Mouse (Mus musculus): ENCODE results near the gene Syt1. TPM values are rescaled to one million over a fixed set of nuclear protein-coding genes. Genes with fewer than 3 reads are reported as not detected.

Gene Syt1
- polyA plus RNA-seq, 1 experiment from 2014 or later = 0.33 TPM

DNA sequence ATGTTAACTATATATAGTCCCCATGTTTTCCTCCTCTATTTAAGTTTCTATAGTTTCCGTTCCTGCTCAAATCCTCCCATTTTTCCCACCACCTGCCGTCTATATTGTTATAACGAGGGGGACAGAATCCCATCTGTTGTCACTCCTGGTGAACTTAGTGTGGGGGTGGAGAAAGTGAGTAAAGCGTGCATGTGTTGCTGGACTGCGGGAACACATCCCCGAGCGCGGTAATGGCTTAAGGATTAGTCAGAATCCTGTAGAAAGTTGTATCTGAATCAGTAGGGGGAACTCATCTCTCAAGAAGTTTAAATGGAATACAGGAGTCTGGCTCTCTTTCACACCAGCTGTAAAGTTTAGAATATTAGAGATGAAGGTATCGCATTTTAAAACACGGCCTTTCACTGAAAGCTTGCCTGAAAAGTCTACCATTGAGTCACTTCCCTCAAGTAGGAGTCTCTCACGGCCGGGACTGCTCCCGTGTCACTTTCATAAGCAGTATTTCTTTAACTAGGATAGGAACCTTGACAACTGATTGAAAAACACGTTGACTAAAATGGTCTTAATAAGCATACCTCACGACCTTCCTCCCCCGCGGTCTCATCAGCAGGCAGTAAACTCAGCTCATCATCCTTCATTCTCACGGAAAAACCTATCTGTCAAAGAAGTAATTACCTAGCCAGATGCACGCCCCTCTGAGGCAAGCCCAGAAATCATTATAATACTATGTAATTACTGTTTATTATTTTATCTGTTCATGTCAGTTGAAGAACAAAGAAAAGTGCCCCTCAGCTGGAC, 451.8 kb downstream of the Syt1 start:
- DNase-seq (ENCODE audit: low spot score) (no peak), ATAC-seq (replicated peaks; ENCODE audit: low FRiP score, low read depth) (no peak)
- Histone ChIP-seq H3K27me3 (ENCODE audit: insufficient read depth, low read length) (no peaks in the 10 kb centered on the region), H3K4me2 (ENCODE audit: low read length) (no peak overlapping the region), H3K9me3 (replicated peaks; ENCODE audit: low read length) (no peaks in the 10 kb centered on the region), H3K36me3 (ENCODE audit: insufficient read depth, low read length) (no peaks in the 10 kb centered on the region), H3K4me1 (replicated peaks; ENCODE audit: insufficient read depth, low read length) (no peaks in the 10 kb centered on the region), H3K9ac (ENCODE audit: low read depth, low read length) (no peak overlapping the region), H3K4me3 (replicated peaks; ENCODE audit: low read depth, low read length) (no peak overlapping the region), H3K27ac (no peak overlapping the region)
- WGBS = 65% methylated on average over 19 of the region's 19 CpGs
- TF ChIP-seq CTCF (IDR thresholded peaks at IDR 0.05; ENCODE audit: low read depth) = no peak

DNA sequence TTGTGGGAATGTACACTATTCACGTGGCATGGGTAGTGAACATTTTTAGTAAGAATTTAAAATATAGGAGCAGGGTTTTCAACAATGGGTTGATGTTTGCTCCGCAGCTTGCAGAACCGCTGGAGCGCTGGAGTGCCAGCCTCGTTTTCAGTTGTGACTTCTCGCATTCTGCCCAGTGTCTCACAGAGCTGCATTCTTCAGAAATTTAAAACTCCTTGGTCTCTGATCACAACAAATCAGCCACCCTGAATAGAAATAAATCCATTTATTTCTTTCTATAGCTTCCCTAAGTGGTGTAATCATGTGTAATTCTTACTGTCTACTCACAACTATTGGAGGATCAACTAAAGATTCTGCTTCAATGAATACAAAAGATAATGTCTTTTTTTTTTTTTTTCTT, 458.2 kb downstream of the Syt1 start:
- 85% methylated on average over 6 of the region's 6 CpGs for WGBS
- no peak for DNase-seq (ENCODE audit: low spot score)

DNA sequence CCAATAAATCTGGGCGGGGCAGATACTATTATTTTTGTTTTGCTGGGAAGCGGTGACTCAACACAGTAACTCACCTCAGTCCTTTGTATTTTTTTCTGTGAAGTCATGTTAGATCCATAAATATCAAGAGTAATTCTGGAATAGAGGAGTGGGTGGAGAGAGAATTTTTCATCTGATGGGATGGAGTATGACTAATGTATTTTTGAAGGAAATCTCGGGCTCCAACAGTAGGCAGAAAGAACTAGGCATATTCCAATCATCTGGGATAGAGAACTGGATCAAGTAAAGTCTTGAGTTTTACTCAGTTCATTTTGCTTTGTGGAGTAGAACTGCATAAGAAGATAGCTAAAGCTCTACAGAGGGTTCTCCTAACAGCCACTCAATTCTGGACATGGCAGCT, 465.1 kb downstream of the Syt1 start:
- no peak for ATAC-seq (replicated peaks; ENCODE audit: low FRiP score, low read depth)
- WGBS = 87% methylated on average over 3 of the region's 3 CpGs

More for the DNA sequence above, 458.2 kb downstream of the Syt1 start:
- Histone ChIP-seq H3K4me3 (replicated peaks; ENCODE audit: low read depth, low read length) (no peak overlapping the region), H3K36me3 (ENCODE audit: insufficient read depth, low read length) (no peaks in the 10 kb centered on the region), H3K4me1 (replicated peaks; ENCODE audit: insufficient read depth, low read length) (no peaks in the 10 kb centered on the region), H3K27me3 (ENCODE audit: insufficient read depth, low read length) (no peaks in the 10 kb centered on the region), H3K4me2 (ENCODE audit: low read length) (no peak overlapping the region), H3K9me3 (replicated peaks; ENCODE audit: low read length) (no peaks in the 10 kb centered on the region), H3K27ac (no peak overlapping the region), H3K9ac (ENCODE audit: low read depth, low read length) (no peak overlapping the region)
- TF ChIP-seq CTCF (IDR thresholded peaks at IDR 0.05; ENCODE audit: low read depth) = no peak
- ATAC-seq (replicated peaks; ENCODE audit: low FRiP score, low read depth) = no peak

DNA sequence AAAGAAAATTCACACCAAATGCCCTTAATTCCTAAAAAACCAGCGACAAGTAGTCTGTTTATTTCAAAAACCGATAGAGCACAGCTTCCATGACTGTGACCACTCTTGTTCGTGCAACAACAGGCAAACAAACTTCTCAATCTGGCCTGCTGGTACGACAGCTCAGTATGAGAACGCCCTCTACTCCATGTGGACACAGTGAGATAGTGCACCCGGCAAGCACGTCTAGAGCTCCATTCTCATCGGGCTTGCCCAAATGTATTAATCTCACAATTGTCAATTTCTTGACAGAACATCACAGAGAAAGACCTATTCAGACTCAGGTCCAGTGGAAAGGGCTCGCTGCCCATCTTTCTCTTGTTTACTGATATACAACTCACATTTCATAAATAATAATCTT, 469.2 kb downstream of the Syt1 start:
- no peak overlapping the region for H3K27ac ChIP-seq
- H3K4me3 ChIP-seq (replicated peaks; ENCODE audit: low read depth, low read length) = no peak overlapping the region
- no peaks in the 10 kb centered on the region for H3K4me1 ChIP-seq (replicated peaks; ENCODE audit: insufficient read depth, low read length)
- no peak overlapping the region for H3K9ac ChIP-seq (ENCODE audit: low read depth, low read length)
- WGBS = 84% methylated on average over 9 of the region's 9 CpGs
- no peak for TF ChIP-seq CTCF (IDR thresholded peaks at IDR 0.05; ENCODE audit: low read depth)
- no peaks in the 10 kb centered on the region for H3K27me3 ChIP-seq (ENCODE audit: insufficient read depth, low read length)
- DNase-seq (ENCODE audit: low spot score) (no peak), ATAC-seq (replicated peaks; ENCODE audit: low FRiP score, low read depth) (no peak)
- H3K9me3 ChIP-seq (replicated peaks; ENCODE audit: low read length) = no peaks in the 10 kb centered on the region
- no peak overlapping the region for H3K4me2 ChIP-seq (ENCODE audit: low read length)
- H3K36me3 ChIP-seq (ENCODE audit: insufficient read depth, low read length) = no peaks in the 10 kb centered on the region

More for the DNA sequence above, 465.1 kb downstream of the Syt1 start:
- Histone ChIP-seq H3K4me3 (replicated peaks; ENCODE audit: low read depth, low read length) (no peak overlapping the region), H3K27me3 (ENCODE audit: insufficient read depth, low read length) (no peaks in the 10 kb centered on the region), H3K36me3 (ENCODE audit: insufficient read depth, low read length) (no peaks in the 10 kb centered on the region), H3K9me3 (replicated peaks; ENCODE audit: low read length) (no peaks in the 10 kb centered on the region), H3K4me2 (ENCODE audit: low read length) (no peak overlapping the region), H3K27ac (no peak overlapping the region), H3K9ac (ENCODE audit: low read depth, low read length) (no peak overlapping the region), H3K4me1 (replicated peaks; ENCODE audit: insufficient read depth, low read length) (no peaks in the 10 kb centered on the region)
- no peak for TF ChIP-seq CTCF (IDR thresholded peaks at IDR 0.05; ENCODE audit: low read depth)
- DNase-seq (ENCODE audit: low spot score) = no peak

DNA sequence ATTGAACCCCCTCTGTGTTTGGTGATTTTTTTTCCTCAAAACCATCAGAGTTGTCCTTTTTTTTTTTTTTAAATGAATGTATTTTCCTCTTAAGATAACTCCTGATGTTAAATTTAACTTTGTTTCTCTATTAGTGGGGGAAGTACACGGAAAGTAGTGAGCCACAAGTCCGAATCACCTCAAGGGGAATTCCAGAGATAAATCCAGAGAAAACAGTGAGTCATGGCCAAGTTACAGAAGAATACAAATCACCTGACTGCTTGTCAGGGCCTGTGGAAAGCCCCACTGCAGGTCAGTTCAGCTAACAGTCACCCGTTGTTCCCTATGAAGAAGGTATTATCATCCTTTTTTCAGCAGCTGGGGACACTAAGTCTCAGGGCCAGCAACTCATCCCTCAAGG, 472.2 kb downstream of the Syt1 start:
- Histone ChIP-seq H3K9me3 (replicated peaks; ENCODE audit: low read length) (no peaks in the 10 kb centered on the region), H3K36me3 (ENCODE audit: insufficient read depth, low read length) (no peaks in the 10 kb centered on the region), H3K9ac (ENCODE audit: low read depth, low read length) (no peak overlapping the region), H3K27me3 (ENCODE audit: insufficient read depth, low read length) (no peaks in the 10 kb centered on the region), H3K4me3 (replicated peaks; ENCODE audit: low read depth, low read length) (no peak overlapping the region), H3K4me2 (ENCODE audit: low read length) (no peak overlapping the region), H3K27ac (no peak overlapping the region), H3K4me1 (replicated peaks; ENCODE audit: insufficient read depth, low read length) (no peaks in the 10 kb centered on the region)
- ATAC-seq (replicated peaks; ENCODE audit: low FRiP score, low read depth) (no peak), DNase-seq (ENCODE audit: low spot score) (no peak)
- TF ChIP-seq CTCF (IDR thresholded peaks at IDR 0.05; ENCODE audit: low read depth) = no peak
- WGBS = 50% methylated on average over 3 of the region's 3 CpGs

DNA sequence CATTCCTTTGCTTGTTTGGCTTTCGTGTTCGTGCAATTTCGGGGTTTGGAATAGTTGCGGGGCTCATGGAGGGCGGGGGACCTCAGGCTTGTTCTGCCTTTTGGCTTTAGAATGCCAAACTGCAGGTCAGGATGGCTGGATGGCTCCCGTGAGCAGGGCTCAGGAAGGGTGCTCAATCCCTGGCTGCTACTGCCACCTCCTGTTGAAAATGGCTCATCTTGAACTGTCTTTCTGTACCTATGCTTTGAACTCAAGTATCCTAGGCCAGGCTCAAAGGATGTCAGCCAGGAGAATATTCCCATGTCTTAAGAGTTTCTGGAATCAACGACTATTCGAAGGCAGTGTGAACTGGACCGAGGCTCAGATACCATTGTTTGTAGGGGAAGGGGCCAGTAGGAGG, 473.1 kb downstream of the Syt1 start:
- Histone ChIP-seq H3K36me3 (ENCODE audit: insufficient read depth, low read length) (no peaks in the 10 kb centered on the region), H3K4me1 (replicated peaks; ENCODE audit: insufficient read depth, low read length) (no peaks in the 10 kb centered on the region), H3K4me3 (replicated peaks; ENCODE audit: low read depth, low read length) (no peak overlapping the region), H3K9me3 (replicated peaks; ENCODE audit: low read length) (no peaks in the 10 kb centered on the region), H3K27me3 (ENCODE audit: insufficient read depth, low read length) (no peaks in the 10 kb centered on the region), H3K9ac (ENCODE audit: low read depth, low read length) (no peak overlapping the region), H3K27ac (no peak overlapping the region), H3K4me2 (ENCODE audit: low read length) (no peak overlapping the region)
- ATAC-seq (replicated peaks; ENCODE audit: low FRiP score, low read depth) (peak; percentile 83), DNase-seq (ENCODE audit: low spot score) (peak; percentile 62)
- 54% methylated on average over 9 of the region's 9 CpGs for WGBS
- peak; percentile 75 for TF ChIP-seq CTCF (IDR thresholded peaks at IDR 0.05; ENCODE audit: low read depth)

Measured in kidney, postnatal 0 days (tissue).